Mouse (Mus musculus) left cerebral cortex, adult 2 months (tissue): Measurements from ENCODE around the gene Alx1. TPM values are rescaled to one million over a fixed set of nuclear protein-coding genes. Genes with fewer than 3 reads are reported as not detected.

Experiments
- DNase-seq, 2 experiments: peaks; one replicate each; pipeline ENCODE4 v3.0.0; 2021 to 2022; ENCODE audit warnings: low spot score in 2 of 2, mixed read lengths in 1 of 2; ENCODE audit errors: extremely low spot score in 1 of 2
- H3K27ac ChIP-seq: fragments of 200-600 bp; 2 replicates; pipeline ENCODE4 v1.8.1; 2022
- H3K4me3 ChIP-seq: fragments of 200-600 bp; 2 replicates; pipeline ENCODE4 v1.8.1; 2022
- CTCF ChIP-seq: fragments of 200-600 bp; IDR thresholded peaks from 2 replicates; pipeline ENCODE4 v1.8.1; 2022; ENCODE audit warnings: antibody characterized with exemption, mild to moderate bottlenecking, moderate library complexity
- intact Hi-C: fragments of 180-260 bp; cut with DNase I; formaldehyde crosslinking; loops from one replicate; pipeline ENCODE4 v1.15.1; 2025
- long read RNA-seq, 2 experiments: library from polyadenylated mRNA; stranded (forward); transcript quantifications; one replicate each; pipeline ENCODE4 v2.0.0; 2021; ENCODE audit warnings: borderline mapping rate in 2 of 2
- total RNA-seq, 2 experiments: library from RNA; stranded (reverse); gene quantifications; 2 replicates each; pipeline ENCODE4 v1.2.3; 2021

Gene Alx1
- under 1 TPM in 1 of 2 experiments, not detected in 1; 0.28 TPM for total RNA-seq
- long read RNA-seq, experiment 1: 0 reads
- long read RNA-seq, experiment 2: 0 reads

GRCm38 (mm10) chr10:103029730-103030490 lies at the start of gene Alx1:
Gene Alx1, minus strand, starts transcription at chr10:103030215.
- TF ChIP-seq CTCF: no peak
- H3K4me3 ChIP-seq: no peak within 1 kb of the TSS
- DNase-seq: no peak
- intact Hi-C loops: no loop called here
- no peak within 1 kb of the TSS for H3K27ac ChIP-seq

GRCm38 (mm10) chr10:103049593-103049992 lies 19.6 kb upstream of the Alx1 start:
- TF ChIP-seq CTCF: no peak
- no peak overlapping the region for H3K27ac ChIP-seq
- intact Hi-C loops: no loop called here
- H3K4me3 ChIP-seq: no peak overlapping the region
- no peak for DNase-seq

- TF ChIP-seq CTCF: no peak
- DNase-seq: no peak
- H3K27ac ChIP-seq: no peak overlapping the region
- H3K4me3 ChIP-seq: no peak overlapping the region
- intact Hi-C loops: no loop called here
These were observed 16.6 kb upstream of the Alx1 start for GRCm38 (mm10) chr10:103046623-103047022.

GRCm38 (mm10) chr10:103045019-103045418 lies 15.0 kb upstream of the Alx1 start:
- intact Hi-C loops: no loop called here
- no peak for DNase-seq
- H3K4me3 ChIP-seq: no peak overlapping the region
- H3K27ac ChIP-seq: no peak overlapping the region
- TF ChIP-seq CTCF: no peak

- intact Hi-C loops: no loop called here
- no peak overlapping the region for H3K4me3 ChIP-seq
- DNase-seq: no peak
- no peak overlapping the region for H3K27ac ChIP-seq
- no peak for TF ChIP-seq CTCF
These were observed 5.1 kb upstream of the Alx1 start for GRCm38 (mm10) chr10:103035002-103035640.

GRCm38 (mm10) chr10:103030931-103031330 lies 916 bp upstream of the Alx1 start:
- no peak for TF ChIP-seq CTCF

GRCm38 (mm10) chr10:103029132-103029729 lies 784 bp downstream of the Alx1 start:
- intact Hi-C loops: no loop called here
- H3K27ac ChIP-seq: no peak overlapping the region

More at GRCm38 (mm10) chr10:103030931-103031330, 916 bp upstream of the Alx1 start:
- no peak for DNase-seq
- H3K4me3 ChIP-seq: no peak overlapping the region
- no peak overlapping the region for H3K27ac ChIP-seq
- intact Hi-C loops: no loop called here

GRCm38 (mm10) chr10:103028253-103029131 lies 1.5 kb downstream of the Alx1 start:
- DNase-seq: no peak
- no peak overlapping the region for H3K4me3 ChIP-seq
- intact Hi-C loops: no loop called here
- H3K27ac ChIP-seq: no peak overlapping the region
- no peak for TF ChIP-seq CTCF

More at GRCm38 (mm10) chr10:103029132-103029729, 784 bp downstream of the Alx1 start:
- no peak overlapping the region for H3K4me3 ChIP-seq
- TF ChIP-seq CTCF: no peak
- no peak for DNase-seq

- no peak for TF ChIP-seq CTCF
- intact Hi-C loops: no loop called here
- Histone ChIP-seq H3K27ac (no peak overlapping the region), H3K4me3 (no peak overlapping the region)
- no peak for DNase-seq
These were observed 2.1 kb downstream of the Alx1 start for GRCm38 (mm10) chr10:103027931-103028252.

- intact Hi-C loops: no loop called here
- no peak for TF ChIP-seq CTCF
- Histone ChIP-seq H3K4me3 (no peak overlapping the region), H3K27ac (no peak overlapping the region)
- DNase-seq: no peak
These were observed 2.6 kb downstream of the Alx1 start for GRCm38 (mm10) chr10:103027226-103027930.

GRCm38 (mm10) chr10:103026636-103027225 lies 3.3 kb downstream of the Alx1 start:
- no peak for DNase-seq
- H3K27ac ChIP-seq: no peak overlapping the region
- intact Hi-C loops: no loop called here
- no peak overlapping the region for H3K4me3 ChIP-seq
- no peak for TF ChIP-seq CTCF
